Mouse (Mus musculus) cerebellum, postnatal 4 days (tissue): ENCODE measurements around the gene Atp2b1.
A peak's percentile ranks its signal among the peaks of the same experiment; 100 is the strongest.

ENCODE experiments used
- DNase-seq, 2 experiments: peaks; one replicate each; pipeline ENCODE4 v3.0.0; 2022; ENCODE audit warnings: low spot score in 2 of 2, mixed read lengths in 1 of 2

Gene Atp2b1

DNA sequence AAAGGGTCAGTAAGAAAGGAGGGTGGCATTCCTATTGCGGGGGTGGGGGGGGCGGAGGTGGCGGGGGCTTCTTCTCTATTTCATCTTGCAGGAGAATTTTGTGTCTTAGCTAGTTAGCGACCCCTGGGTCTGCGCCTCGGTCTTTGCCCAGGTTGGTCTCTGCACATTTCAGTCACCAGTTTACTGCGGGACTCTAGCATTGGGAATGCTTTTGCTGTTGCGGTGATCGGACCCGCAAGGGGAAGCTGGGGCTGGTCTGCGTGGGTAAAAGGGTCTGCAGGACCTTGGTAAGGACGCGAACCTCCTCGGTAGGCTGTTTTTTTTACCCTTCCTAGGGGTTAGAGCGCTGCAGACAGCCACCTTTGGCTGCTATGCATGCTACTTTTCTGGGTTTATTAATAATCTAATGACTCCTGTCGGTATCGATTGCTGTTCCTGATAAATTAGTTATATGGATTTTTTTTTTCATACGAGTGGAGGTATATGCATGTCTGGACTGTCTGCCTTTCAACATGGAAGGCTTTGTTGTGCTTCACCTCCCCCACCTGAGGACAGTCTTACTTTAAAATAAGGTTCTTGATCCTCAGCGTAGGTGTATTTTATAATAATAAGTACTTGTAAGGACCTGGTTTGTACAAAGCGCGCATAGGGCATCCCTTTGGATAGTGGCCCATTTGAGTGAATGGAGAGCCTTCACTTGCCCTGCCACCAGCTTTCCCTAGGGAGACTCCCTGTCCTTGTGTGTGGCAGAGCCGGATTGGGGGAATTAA is 2.0 kb downstream of the Atp2b1 start:
- DNase-seq = peak in 1 of 2 experiments; percentile 11

DNA sequence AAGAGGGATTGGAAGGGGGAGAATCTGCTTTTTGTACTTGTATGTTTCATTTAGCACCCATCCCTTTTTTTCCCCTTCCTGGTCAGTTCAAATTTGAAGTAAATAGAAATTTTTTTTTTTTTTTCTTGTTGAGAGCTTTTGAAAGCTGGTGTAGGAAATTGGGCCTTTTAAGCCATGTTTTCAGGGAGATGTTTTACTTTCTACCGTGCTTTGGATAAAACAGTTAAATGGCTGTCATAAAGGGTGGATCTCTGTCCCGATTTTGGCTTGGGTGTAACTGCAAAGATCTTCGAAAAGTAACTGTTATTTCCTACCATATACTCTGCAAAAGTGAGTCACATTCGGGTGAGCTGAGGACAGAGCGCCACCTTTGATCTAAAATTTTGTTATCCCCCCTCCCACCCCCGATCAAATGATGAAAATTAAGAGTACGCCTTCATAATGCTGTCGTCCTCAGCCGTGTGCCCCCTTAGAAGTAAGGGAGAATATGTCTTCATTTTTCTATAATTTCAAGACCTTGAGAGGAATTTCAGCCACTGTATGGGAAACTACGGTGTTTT is 2.7 kb downstream of the Atp2b1 start:
- DNase-seq = no peak

DNA sequence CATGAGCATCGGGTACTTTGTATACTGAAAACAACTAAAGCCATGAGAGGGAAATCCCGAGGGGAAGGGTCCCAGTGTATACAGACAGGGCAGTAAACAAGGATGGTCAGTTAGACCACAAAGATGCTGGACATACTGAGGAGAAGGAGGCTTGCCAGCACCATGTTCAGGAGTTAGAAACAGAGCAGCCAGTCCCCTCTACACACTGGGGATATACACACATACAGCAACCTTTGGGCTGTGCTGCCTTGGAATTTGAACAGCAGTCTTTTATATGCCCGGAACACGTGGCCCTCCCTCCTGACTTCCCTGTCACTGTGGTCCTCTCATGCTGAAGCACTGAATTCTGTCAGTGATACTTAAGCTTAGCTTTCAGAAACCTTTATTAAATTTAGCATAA is 10.9 kb downstream of the Atp2b1 start:
- no peak for DNase-seq

DNA sequence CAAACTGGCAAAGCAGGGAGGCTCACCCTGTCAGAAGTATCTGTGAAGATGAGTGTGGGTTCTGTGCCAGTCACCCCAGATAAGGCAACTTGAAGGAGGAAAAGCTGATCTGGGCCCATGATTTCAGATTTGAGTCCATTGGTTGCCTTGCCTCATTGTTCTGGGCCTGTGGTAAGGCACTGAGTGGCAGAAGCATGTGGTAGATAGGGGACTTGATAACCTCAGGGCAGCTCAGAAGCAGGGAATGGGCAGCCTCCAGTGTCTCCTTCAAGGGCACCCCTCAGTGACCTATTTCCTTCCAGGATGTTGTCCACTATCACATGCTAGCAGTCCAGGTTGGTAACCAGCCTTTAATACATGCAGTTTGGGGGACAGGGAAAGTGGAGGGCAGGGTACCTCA is 12.8 kb downstream of the Atp2b1 start:
- no peak for DNase-seq

DNA sequence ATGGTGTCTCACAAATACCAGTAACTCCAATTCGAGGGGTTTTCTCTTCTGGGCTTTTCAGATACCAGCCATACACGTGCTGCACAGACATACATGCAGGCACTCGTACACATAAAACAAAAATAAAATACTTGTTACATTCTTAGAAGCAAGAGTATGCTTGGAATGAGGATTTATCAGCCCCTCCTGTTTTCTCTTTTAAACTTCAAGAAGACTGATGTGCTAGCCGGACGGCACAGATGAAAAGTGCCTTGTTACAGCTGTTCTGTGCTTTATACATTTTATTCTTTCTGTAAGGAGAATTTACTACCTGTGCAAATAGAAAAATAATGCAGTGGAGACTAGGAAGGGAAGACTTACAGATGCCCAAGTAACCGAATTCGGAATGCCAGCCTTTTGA is 15.2 kb downstream of the Atp2b1 start:
- no peak for DNase-seq

DNA sequence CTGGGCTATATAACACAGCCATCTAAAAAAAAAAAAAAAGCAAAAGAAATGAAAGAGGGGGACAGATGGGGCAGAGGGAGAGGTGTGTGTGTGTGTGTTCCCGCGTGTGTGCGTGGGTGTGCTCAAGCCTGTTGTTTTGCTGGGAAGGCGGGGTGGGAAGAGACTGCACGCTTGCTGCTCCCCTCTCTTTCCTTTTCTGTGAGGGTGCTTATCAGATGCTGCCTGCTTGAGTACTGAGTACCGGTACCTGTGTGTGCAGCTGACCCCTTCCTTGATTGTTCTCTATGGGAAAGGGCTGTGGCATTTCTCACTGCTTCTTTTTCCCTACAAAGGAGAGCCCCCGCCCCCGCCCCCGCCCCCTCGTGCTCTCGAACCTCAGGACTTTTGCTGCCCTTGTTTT is 15.9 kb downstream of the Atp2b1 start:
- no peak for DNase-seq

DNA sequence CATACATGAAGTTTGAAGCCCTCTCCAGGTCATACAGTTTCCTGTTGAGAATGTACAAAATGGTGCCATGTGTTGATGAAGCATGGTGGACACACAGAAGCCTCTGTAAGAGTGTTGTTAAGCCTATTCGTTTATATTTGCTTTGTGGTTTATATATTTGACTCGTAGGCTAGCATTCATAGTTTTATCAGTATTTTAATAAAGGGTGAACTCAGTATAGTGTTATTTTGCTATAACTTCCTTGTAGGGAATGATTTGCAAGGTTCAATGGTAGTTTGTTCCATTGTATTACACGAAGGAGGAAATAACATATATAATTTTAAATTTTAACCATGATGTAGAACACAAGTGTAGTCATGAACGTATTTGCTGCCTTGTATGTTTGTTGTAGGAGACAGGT is 25.9 kb downstream of the Atp2b1 start:
- DNase-seq = no peak

DNA sequence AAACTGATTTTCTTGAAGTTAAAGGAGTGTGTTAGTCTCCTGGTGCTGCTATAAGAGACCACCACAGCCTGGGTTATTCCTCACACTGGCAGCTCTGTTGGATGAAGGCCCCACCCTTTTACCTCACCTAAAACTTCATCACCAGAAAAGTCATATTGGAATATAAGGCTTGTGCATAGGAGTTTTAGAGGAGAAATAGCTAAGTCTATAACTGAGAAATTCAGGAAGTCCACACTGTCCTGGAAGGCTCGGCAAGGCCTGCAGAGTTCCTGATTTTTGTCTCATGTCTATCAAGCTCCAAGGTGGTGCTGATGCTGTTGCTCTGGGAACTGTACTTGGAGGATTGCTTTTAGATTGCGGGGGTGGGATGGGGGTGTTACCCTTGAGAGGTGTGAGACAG is 26.6 kb downstream of the Atp2b1 start:
- DNase-seq = no peak

DNA sequence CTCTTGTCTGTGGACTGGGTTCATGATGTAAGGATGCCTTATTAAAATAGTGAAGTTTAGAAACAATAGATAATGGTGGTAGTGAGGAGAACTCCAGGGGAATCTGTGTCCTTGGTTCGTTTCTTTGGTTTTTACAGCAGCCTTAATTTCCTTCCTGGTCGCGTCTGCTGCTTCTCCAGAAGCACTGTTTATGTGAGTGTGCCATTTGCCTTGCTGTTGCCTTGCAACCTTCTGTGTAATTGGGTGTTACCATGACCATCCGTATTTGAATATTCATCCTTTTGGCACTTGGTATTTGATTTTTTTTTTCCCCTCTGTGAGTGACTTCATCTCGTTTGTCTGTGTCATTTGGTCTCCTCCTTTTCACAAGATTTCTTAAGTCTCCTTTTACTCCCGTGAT is 27.8 kb downstream of the Atp2b1 start:
- no peak for DNase-seq

DNA sequence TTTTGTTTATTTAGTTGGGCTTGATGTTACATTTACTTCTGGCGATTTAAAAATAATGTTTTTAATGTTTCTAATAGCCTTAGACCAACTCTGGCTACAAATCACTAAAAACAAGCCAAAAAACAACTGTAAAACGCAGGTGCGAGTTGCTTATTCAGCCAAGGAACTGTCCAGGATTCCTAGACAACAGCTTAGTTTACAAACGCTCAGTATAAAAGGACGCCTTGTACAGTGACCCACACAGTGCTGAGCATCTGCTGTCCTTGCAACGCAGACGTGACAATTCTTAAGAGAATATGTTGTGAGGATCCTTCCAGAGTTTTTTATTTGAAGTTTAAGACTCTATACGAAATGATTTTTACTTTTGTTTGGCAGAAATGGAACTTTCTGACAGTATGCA is 28.8 kb downstream of the Atp2b1 start:
- DNase-seq = no peak

DNA sequence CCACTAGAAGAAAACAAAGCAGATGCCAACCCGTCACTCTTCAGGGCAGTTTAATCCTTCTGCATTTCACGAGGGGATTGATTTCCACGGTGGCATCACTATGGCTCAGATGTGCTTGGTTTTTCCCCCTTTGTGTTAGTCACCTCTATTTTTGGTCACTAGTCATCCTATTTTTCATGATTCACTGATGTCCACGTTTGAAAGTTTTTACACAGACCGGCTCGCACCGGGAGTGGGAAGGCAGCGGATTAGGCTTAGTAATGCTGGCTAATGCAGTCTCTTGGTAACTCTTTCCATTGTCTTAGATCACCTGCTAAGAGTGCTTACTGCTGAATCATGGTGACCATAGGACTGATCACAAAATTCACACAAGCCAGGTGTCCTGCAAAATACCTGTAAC is 29.7 kb downstream of the Atp2b1 start:
- no peak for DNase-seq

DNA sequence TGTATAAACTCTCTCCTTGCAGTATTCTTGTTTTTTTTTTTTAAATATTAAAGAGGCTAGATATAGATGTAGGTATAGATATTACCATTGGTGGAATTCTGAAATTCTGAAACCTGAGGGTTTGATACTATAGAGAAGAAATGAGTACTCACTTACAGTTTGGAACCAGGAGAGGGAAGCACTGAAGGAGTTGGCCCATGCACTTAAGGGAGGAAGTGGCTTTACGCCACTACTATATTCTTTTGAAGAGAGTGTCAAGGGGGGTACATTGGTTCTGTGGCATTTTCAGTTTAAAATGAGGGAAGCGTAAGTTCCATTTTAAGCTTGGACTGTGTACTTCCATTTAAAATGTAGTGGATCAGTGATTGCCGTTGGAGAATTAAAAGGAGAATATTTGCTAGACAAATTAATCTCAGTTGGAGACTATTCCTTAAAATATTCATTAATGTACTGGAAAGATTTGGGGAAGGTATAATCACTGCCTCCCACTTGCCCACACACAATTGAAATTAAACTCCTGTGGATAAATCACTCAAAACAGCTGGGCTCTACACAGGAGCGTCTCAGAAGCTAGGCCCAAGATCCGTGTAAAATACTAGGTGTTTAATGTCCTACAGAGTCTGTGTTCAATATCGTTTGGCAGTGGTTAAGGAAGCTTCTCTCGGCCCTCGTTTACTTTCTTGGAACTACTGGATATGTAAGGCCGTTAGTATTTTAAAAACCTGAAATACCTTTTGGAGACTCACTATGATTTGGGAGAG is 32.0 kb downstream of the Atp2b1 start:
- DNase-seq = no peak

DNA sequence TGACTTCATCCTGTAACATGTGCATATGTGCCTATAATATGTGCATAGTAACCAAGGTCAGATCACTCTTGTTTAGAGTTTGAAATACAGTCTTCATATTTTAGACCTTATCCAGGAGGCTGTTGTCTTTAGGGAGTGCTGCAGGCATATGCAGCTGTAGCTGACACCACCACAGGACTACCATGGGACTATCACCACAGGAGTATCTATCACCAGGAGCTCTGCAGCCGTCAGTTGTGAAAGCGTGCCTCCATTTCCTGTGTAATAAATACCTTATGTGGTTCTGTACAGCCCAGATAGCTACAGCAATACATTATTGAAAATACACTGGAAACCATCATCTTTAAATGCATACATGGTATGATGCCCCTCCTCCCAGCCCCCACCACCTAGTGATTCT is 33.0 kb downstream of the Atp2b1 start:
- DNase-seq = no peak

DNA sequence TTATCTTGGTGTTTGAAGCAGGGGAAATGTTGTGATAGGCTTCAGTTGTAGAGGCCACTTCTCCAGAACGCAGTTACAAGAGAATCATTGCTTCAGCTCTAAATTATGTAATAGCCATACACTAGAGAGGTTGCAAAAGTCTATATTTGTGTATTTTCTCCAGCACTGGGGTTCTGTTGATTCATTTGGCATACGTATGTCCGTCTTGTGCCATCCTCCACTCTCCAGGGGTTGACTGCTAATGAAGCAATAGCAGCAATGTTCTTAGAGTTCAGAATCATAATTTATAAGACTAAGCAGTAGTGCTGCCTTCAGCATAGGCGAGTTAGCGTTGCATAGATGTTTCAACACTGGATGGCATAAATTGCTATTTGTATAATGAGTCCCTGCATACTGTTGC is 33.9 kb downstream of the Atp2b1 start:
- DNase-seq = no peak

DNA sequence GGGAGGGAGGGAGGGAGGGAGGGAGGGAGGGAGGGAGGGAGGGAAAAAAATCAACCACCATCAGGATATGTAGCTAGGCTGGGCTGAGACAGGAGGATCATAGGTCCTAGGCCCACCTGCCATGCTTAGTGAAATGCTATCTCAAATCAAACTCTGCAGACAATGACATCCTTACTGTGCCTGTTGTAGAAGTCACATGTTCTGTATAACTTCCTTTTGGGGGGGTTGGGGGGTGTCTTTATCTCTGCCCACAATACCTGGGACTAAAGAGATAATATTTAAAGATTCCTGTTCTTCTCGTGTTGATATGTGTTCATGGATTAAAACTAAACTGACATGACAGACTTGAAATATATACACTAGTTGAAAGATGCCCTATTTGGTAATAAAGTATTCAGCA is 35.5 kb downstream of the Atp2b1 start:
- no peak for DNase-seq

DNA sequence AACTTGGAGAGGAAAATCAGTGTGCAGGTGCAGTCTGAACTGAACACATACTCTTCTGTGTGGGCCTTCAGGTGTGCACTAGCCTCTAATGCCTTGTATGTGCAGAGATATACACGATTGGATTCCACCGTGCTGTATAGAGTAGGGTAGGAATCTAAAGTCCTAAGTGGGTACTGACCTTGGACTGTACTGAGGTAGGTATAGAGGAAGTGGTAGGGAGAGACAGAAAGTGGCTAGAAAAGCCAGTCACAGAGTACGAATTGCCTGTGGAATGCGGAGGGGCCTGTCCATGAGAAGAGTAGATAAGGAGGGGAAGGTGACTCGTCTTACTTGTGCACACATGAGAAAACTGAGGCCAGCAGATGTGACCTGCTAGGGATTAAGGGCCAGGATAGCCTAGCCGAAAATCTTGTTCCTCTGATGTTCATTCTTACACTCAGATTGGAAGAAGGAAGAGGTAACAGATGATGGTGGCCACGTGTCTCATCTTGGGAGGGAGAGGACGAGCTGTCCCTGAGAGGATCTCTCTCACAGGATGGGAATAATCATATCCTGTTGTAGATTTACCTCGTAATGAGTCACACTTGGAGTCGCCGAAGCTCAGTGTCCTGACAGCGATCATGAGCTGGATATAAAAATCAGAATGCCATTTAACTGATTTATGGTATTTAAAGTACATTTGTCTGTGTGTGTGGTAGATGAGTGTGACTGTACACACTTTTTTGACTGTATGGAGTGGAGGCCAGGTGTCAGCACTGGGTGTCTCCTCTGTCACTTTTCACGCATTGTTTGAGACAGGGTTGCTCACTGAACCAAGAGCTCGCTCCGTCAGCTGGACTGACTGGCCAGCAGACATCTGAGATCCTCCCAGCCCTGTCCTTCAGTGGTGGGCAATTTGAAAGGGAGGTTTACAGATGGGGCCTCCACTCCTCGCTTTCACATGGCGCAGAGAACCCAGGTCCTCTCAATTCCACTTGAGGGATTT is 37.4 kb downstream of the Atp2b1 start:
- no peak for DNase-seq

DNA sequence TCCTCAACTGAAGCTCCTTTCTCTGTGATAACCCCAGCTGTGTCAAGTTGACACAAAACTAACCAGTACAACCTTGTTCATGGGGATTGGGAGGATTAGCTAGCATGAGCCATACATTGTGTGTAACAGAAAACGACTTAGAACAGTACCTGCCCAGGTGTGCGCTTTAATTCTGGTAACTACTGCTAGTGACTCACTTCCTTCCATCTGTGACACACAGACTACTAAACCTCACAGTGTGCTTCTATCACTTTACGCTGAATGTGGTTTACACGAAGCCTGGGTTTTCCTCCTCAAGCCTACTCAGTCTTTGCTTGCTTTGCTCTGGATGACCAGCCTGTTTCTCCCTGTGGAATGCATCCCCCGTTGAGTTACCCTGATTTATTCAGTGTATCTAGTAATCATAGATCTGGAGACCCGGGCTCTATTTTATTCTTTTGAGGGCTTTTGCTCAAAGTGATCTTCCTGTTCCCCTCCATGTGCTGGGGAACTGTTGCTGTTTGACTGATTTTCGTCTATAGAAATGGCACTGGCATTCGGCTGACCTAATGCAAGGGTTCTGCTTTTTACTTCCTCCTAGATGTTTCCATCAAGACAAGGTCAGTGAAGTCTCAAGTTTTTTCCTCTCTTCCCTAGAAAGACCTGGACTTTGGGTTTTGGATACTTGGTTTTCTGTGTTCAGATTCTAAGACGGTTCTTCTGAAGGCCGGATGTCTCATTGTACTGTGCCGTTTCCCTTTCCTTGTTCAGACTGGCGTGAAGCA is 40.2 kb downstream of the Atp2b1 start:
- DNase-seq = no peak

DNA sequence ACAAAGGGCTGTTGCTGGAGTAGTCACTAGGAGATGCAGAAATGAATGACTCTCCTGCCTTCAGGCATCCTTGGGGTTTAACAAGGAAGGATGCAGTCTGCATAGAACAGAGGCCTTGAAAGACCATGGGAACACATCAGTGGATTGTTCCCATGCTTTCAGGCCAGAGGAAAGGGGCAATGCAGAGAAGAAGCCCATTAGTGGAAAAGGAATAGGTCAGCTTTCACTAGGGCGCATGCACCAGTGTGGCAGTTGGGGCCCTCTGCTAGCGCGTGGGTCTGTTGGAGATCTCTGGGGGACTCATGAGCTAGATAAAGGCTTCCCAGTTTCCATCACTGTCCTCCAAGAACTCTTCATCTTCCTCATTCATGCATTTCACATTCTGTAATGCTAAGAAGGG is 41.9 kb downstream of the Atp2b1 start:
- DNase-seq = no peak

DNA sequence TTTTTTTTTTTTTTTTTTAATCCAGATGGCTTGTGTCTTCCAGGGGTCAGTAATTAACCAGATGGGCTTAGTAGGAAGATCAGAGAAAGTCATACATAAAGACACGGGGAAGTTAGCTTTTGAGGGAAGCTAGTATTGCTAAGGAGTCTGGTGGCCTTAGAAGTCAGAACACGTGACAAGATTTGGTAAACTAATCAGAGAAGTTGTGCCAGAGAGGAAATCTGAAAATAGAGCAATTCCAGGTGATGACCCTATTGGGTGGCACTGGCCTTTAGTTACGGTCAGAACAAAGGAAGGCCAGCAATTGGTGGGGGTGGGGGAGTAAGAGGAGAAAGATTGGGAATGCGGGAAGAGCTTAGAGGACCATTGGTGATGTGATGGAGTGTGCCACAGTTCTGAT is 44.5 kb downstream of the Atp2b1 start:
- no peak for DNase-seq

DNA sequence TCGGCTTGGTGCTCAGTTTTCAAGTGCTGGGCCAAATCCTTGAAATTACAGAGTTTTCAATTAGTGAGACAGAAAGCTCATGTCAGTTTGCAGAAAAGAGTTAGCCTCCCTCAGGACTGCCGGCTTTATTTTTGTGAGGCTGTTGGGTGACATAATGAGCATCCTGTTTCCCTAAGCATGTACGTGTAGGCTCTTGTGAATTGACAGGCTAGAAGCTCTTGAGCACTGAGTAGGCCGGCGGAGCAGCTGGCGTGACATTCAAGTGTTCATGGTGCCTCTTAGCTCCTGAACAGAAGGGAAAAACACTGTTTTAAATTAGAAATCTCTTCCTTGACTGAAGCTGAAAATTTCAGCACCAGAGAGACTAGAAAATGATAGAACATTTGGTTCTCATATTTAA is 45.2 kb downstream of the Atp2b1 start:
- no peak for DNase-seq

DNA sequence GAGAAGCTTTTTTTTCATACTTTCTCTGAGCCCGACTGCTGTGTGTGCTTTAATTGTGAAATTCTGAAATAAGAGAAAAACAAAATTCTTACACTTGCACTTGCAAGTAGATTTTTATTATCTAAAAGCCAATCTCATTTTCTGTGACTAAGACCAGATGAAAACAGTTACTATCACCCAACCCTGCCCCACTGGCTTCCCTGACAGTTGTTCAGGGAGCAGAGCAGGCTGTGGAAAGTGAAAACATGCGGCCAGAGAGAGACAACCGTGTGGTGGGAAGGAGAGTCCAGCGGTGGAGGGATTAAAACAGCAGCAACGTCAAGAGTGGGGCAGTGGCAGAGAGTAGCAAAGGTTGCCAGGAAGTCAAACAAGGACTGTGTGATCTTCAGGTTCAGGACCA is 46.7 kb downstream of the Atp2b1 start:
- DNase-seq = no peak
